Comparison of ENCODE assay signal across 8 mouse cellular contexts in the genomic region with DNA sequence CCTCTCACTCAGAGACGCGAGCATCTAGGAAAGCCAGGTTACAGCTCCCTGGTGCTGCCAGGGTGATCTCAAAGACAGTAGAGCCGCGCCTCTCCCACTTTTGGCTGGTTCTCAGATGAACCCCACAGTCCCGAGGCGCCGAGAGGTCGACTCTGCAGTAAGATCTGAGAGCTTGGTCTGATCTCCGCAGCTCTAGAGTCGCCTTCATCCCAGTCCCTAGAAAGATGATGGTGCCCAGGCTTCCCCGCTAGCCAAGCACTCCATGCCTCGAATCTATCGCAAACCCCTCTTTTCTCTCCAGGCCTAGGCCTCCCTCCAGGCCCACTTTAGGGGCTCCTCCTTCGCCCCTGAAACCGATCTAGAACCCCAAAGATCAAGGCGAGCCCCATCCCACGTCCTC. TPM values are rescaled to one million over a fixed set of nuclear protein-coding genes. Genes with fewer than 3 reads are reported as not detected.
DNase-seq lines count a peak whose midpoint lies in the region; ATAC-seq and TF ChIP-seq lines count a peak whose summit lies in the region.

No protein-coding gene starts in this region.

- peak; percentile 20; the same call in 1 of the 2 replicates for ATAC-seq in heart, embryonic 11.5 days (replicated peaks; ENCODE audit: insufficient number of reproducible peaks, low FRiP score, low TSS enrichment)
- ATAC-seq in G1E (ENCODE audit: extremely low read depth, insufficient number of reproducible peaks, low FRiP score, poor library complexity, severe bottlenecking), result no peak
- ATAC-seq in forebrain, embryonic 14.5 days, result no peak
- ATAC-seq in liver, embryonic 14.5 days (ENCODE audit: insufficient read depth), result peak; percentile 21
- no peak for ATAC-seq in stomach, postnatal 0 days (ENCODE audit: low FRiP score, low TSS enrichment)

- TF ChIP-seq EP300 in liver, embryonic 14.5 days (IDR thresholded peaks at IDR 0.05; ENCODE audit: low read depth), result no peak
- no peak for TF ChIP-seq EP300 in stomach, postnatal 0 days (optimal IDR thresholded peaks at IDR 0.05)

- no peak for TF ChIP-seq CTCF in G1E (IDR thresholded peaks at IDR 0.05; ENCODE audit: low read depth, low read length)
- no peak for TF ChIP-seq CTCF in liver, embryonic 14.5 days (IDR thresholded peaks at IDR 0.05; ENCODE audit: low read depth)
- TF ChIP-seq CTCF in stomach, postnatal 0 days (IDR thresholded peaks at IDR 0.05; ENCODE audit: low read depth), result no peak

- H3K4me3 ChIP-seq in heart, embryonic 11.5 days (ENCODE audit: low read depth, low read length), result peak overlapping the region; percentile 91
- peak overlapping the region; percentile 79 for H3K4me3 ChIP-seq in G1E (ENCODE audit: low read depth, low read length)
- H3K4me3 ChIP-seq in forebrain, embryonic 14.5 days (ENCODE audit: low read depth, low read length), result peak overlapping the region; percentile 57
- peak overlapping the region; percentile 68 to 70 for H3K4me3 ChIP-seq in liver, embryonic 14.5 days (ENCODE audit: insufficient read depth in 1 of 2, low read depth in 2 of 2, low read length in 2 of 2)
- peak overlapping the region; percentile 72 for H3K4me3 ChIP-seq in stomach, postnatal 0 days (ENCODE audit: low read depth, low read length)

- peak overlapping the region; percentile 78 for H3K9ac ChIP-seq in heart, embryonic 11.5 days (ENCODE audit: low read depth, low read length)
- H3K9ac ChIP-seq in forebrain, embryonic 14.5 days (ENCODE audit: low read length), result peak overlapping the region; percentile 88
- peak overlapping the region; percentile 46 for H3K9ac ChIP-seq in liver, embryonic 14.5 days (replicated peaks)
- peak overlapping the region; percentile 60 for H3K9ac ChIP-seq in stomach, postnatal 0 days (ENCODE audit: low read length)

- no peak for DNase-seq in heart, adult 18-20 months
- peak; percentile 12 for DNase-seq in G1E (ENCODE audit: low spot score)
- no peak for DNase-seq in forebrain, embryonic 14.5 days (ENCODE audit: low spot score)
- no peak for DNase-seq in liver, embryonic 14.5 days (ENCODE audit: low read depth in 3 of 3, low spot score in 3 of 3)
- no peak for DNase-seq in stomach, postnatal 0 days (ENCODE audit: low spot score)
- no peak for DNase-seq in left cerebral cortex, adult 18-20 months (ENCODE audit: low spot score in 2 of 2)
- no peak for DNase-seq in frontal cortex, postnatal 36 days (ENCODE audit: low spot score in 2 of 2)

- H3K27me3 ChIP-seq in heart, embryonic 11.5 days (ENCODE audit: control insufficient read depth, insufficient read depth, low read length), result no peaks in the 10 kb centered on the region
- no peaks in the 10 kb centered on the region for H3K27me3 ChIP-seq in G1E (ENCODE audit: insufficient read depth, low read length)
- no peaks in the 10 kb centered on the region for H3K27me3 ChIP-seq in forebrain, embryonic 14.5 days (replicated peaks; ENCODE audit: control insufficient read depth, insufficient read depth, low read length)
- H3K27me3 ChIP-seq in liver, embryonic 14.5 days (ENCODE audit: control insufficient read depth, insufficient read depth, low read length), result no peaks in the 10 kb centered on the region
- H3K27me3 ChIP-seq in stomach, postnatal 0 days (ENCODE audit: control insufficient read depth, insufficient read depth, low read length), result no peaks in the 10 kb centered on the region

- WGBS in heart, embryonic 11.5 days (ENCODE audit: insufficient replicate concordance), result 0% methylated on average over 17 of the region's 17 CpGs
- WGBS in forebrain, embryonic 14.5 days, result under 1% methylated on average over 16 of the region's 17 CpGs
- 1% methylated on average over 17 of the region's 17 CpGs for WGBS in liver, embryonic 14.5 days (ENCODE audit: insufficient replicate concordance)
- 0% methylated on average over 17 of the region's 17 CpGs for WGBS in stomach, postnatal 0 days

- H3K36me3 ChIP-seq in heart, embryonic 11.5 days (ENCODE audit: control insufficient read depth, insufficient read depth, low read length), result no peaks in the 10 kb centered on the region; the same call in 1 of the 2 replicates
- H3K36me3 ChIP-seq in G1E (replicated peaks), result no peaks in the 10 kb centered on the region
- H3K36me3 ChIP-seq in forebrain, embryonic 14.5 days (ENCODE audit: control insufficient read depth, insufficient read depth, low read length), result no peaks in the 10 kb centered on the region
- no peaks in the 10 kb centered on the region for H3K36me3 ChIP-seq in liver, embryonic 14.5 days (replicated peaks; ENCODE audit: control insufficient read depth, insufficient read depth, low read depth)
- H3K36me3 ChIP-seq in stomach, postnatal 0 days (ENCODE audit: control insufficient read depth, insufficient read depth, low read length), result no peaks in the 10 kb centered on the region

- no peaks in the 10 kb centered on the region for H3K9me3 ChIP-seq in heart, embryonic 11.5 days (replicated peaks; ENCODE audit: control insufficient read depth, low read length)
- no peaks in the 10 kb centered on the region for H3K9me3 ChIP-seq in G1E (replicated peaks)
- H3K9me3 ChIP-seq in forebrain, embryonic 14.5 days (replicated peaks; ENCODE audit: control insufficient read depth, low read length), result no peaks in the 10 kb centered on the region
- H3K9me3 ChIP-seq in liver, embryonic 14.5 days (ENCODE audit: control insufficient read depth, low read length), result no peaks in the 10 kb centered on the region
- no peaks in the 10 kb centered on the region for H3K9me3 ChIP-seq in stomach, postnatal 0 days (ENCODE audit: control insufficient read depth, low read length)

- H3K4me2 ChIP-seq in heart, embryonic 11.5 days, result peak overlapping the region; percentile 93
- peak overlapping the region; percentile 84 for H3K4me2 ChIP-seq in forebrain, embryonic 14.5 days (ENCODE audit: low read length)
- peak overlapping the region; percentile 99 for H3K4me2 ChIP-seq in liver, embryonic 14.5 days (ENCODE audit: low read depth)
- peak overlapping the region; percentile 79 for H3K4me2 ChIP-seq in stomach, postnatal 0 days (replicated peaks; ENCODE audit: low read depth)

- H3K27ac ChIP-seq in heart, embryonic 11.5 days (ENCODE audit: low read depth, low read length), result peak overlapping the region; percentile 50; the same call in 1 of the 2 replicates
- H3K27ac ChIP-seq in forebrain, embryonic 14.5 days (ENCODE audit: low read depth, low read length), result peak overlapping the region; percentile 49
- H3K27ac ChIP-seq in liver, embryonic 14.5 days, result peak overlapping the region; percentile 12; the same call in 1 of the 2 replicates
- H3K27ac ChIP-seq in stomach, postnatal 0 days (replicated peaks), result peak overlapping the region; percentile 49

- peaks cover 4% of the 10 kb centered on the region for H3K4me1 ChIP-seq in heart, embryonic 11.5 days (ENCODE audit: control insufficient read depth, insufficient read depth, low read length)
- peaks cover 32% of the 10 kb centered on the region for H3K4me1 ChIP-seq in G1E (ENCODE audit: insufficient read depth, low read depth, low read length)
- peaks cover 12% of the 10 kb centered on the region for H3K4me1 ChIP-seq in forebrain, embryonic 14.5 days (ENCODE audit: control insufficient read depth, insufficient read depth, low read length)
- peaks cover 10 to 11% of the 10 kb centered on the region in 2 experiments for H3K4me1 ChIP-seq in liver, embryonic 14.5 days (replicated peaks; ENCODE audit: control insufficient read depth in 2 of 2, insufficient read depth in 2 of 2, low read length in 1 of 2)
- no peaks in the 10 kb centered on the region for H3K4me1 ChIP-seq in stomach, postnatal 0 days (replicated peaks; ENCODE audit: control insufficient read depth, insufficient read depth)

RNA-seq across cellular contexts. Expression of a gene that starts 0.5 kb away (rescaled TPM):
- polyA plus RNA-seq in heart, embryonic 11.5 days (2014; fragmentation: Nextera tagmentation; extraction: Ambion mirVana), result 67.5 and 83.5 TPM in 2 replicates
- total RNA-seq in heart, adult 18-20 months (2021), result 10 to 100 TPM; 34.6 to 38.1 TPM
- total RNA-seq in G1E (2014; fragmentation: Nextera tagmentation) (5.2 and 12.0 TPM in 2 replicates), G1E (2017) (16.4 and 18.9 TPM in 2 replicates)
- polyA plus RNA-seq in G1E (2012), result 6.6 and 7.9 TPM in 2 replicates
- 159 and 164 TPM in 2 replicates for polyA plus RNA-seq in forebrain, embryonic 14.5 days (2014; fragmentation: Nextera tagmentation; extraction: Ambion mirVana)
- 14.7 and 27.6 TPM in 2 replicates for polyA plus RNA-seq in liver, embryonic 14.5 days (2012; rRNA removed)
- polyA plus RNA-seq in liver, embryonic 14.5 days (2014; fragmentation: Nextera tagmentation; extraction: Ambion mirVana), result 17.1 and 17.6 TPM in 2 replicates
- polyA plus RNA-seq in stomach, postnatal 0 days (2015; fragmentation: Nextera tagmentation; extraction: Ambion mirVana), result 39.6 and 41.6 TPM in 2 replicates
- 100 to 1,000 TPM; 122 to 128 TPM for total RNA-seq in left cerebral cortex, adult 18-20 months (2021)

RNA-seq across cellular contexts. Expression of a gene that starts 0.6 kb away (rescaled TPM):
- 8.1 and 10.5 TPM in 2 replicates for polyA plus RNA-seq in heart, embryonic 11.5 days (2014; fragmentation: Nextera tagmentation; extraction: Ambion mirVana)
- 1 to 10 TPM; 2.0 to 2.8 TPM for total RNA-seq in heart, adult 18-20 months (2021)
- total RNA-seq in G1E (2014; fragmentation: Nextera tagmentation), result 0.83 and 5.9 TPM in 2 replicates
- total RNA-seq in G1E (2017), result 2.3 and 2.8 TPM in 2 replicates
- 0.74 and 1.6 TPM in 2 replicates for polyA plus RNA-seq in G1E (2012)
- polyA plus RNA-seq in forebrain, embryonic 14.5 days (2014; fragmentation: Nextera tagmentation; extraction: Ambion mirVana), result 6.8 and 8.0 TPM in 2 replicates
- 5.8 and 7.4 TPM in 2 replicates for polyA plus RNA-seq in liver, embryonic 14.5 days (2012; rRNA removed)
- 15.0 and 15.9 TPM in 2 replicates for polyA plus RNA-seq in liver, embryonic 14.5 days (2014; fragmentation: Nextera tagmentation; extraction: Ambion mirVana)
- polyA plus RNA-seq in stomach, postnatal 0 days (2015; fragmentation: Nextera tagmentation; extraction: Ambion mirVana), result 9.4 and 10.0 TPM in 2 replicates
- total RNA-seq in left cerebral cortex, adult 18-20 months (2021), result 1 to 10 TPM; 3.5 to 5.6 TPM

RNA-seq across cellular contexts. Expression of a gene that starts 26.3 kb away (rescaled TPM):
- polyA plus RNA-seq in heart, embryonic 11.5 days (2014; fragmentation: Nextera tagmentation; extraction: Ambion mirVana), result 41.5 and 45.9 TPM in 2 replicates
- 10 to 100 TPM; 46.9 to 60.7 TPM for total RNA-seq in heart, adult 18-20 months (2021)
- total RNA-seq in G1E (2014; fragmentation: Nextera tagmentation) (28.9 and 41.5 TPM in 2 replicates), G1E (2017) (31.9 TPM in 2 replicates)
- 52.9 and 53.3 TPM in 2 replicates for polyA plus RNA-seq in G1E (2012)
- 23.6 and 25.5 TPM in 2 replicates for polyA plus RNA-seq in forebrain, embryonic 14.5 days (2014; fragmentation: Nextera tagmentation; extraction: Ambion mirVana)
- 10.6 and 10.7 TPM in 2 replicates for polyA plus RNA-seq in liver, embryonic 14.5 days (2012; rRNA removed)
- 9.8 and 11.8 TPM in 2 replicates for polyA plus RNA-seq in liver, embryonic 14.5 days (2014; fragmentation: Nextera tagmentation; extraction: Ambion mirVana)
- 31.2 and 32.9 TPM in 2 replicates for polyA plus RNA-seq in stomach, postnatal 0 days (2015; fragmentation: Nextera tagmentation; extraction: Ambion mirVana)
- 10 to 100 TPM; 34.9 to 37.9 TPM for total RNA-seq in left cerebral cortex, adult 18-20 months (2021)

Comparison
In these comparisons a context has a peak if more than half of its experiments do, and no peak if none do; other contexts are left out.
1. ATAC-seq: peak in heart, embryonic 11.5 days (single experiment) and liver, embryonic 14.5 days (single experiment); none in G1E (single experiment), forebrain, embryonic 14.5 days (single experiment) and stomach, postnatal 0 days (single experiment).
2. Peak in every context shown above with its lines, with median percentiles within 50 percentile points of each other: H3K27ac ChIP-seq, H3K4me2 ChIP-seq, H3K4me3 ChIP-seq and H3K9ac ChIP-seq.